21 mouse cellular contexts compared by ENCODE assay signal in the genomic region with DNA sequence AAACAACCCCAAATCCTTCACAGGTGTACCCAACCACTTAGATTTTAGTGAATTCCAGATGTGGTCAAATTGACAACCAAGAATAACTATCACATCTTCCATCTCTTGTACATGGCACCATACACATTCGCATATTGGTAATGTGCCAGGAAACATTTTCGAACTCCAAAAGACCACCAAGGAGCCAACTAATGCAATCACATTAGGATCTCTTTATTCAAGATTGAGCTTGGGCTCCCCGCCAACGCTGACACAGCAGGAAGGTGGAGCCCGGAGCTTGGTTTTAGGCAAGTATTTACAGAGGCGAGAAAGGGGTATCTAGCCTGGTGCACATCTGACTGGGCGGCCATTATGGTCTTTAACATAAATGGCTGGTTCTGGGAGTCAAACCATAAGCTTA.
DNase-seq lines count a peak whose midpoint lies in the region; ATAC-seq and TF ChIP-seq lines count a peak whose summit lies in the region.
"Had no signal": no experiment of that assay in that cellular context is flagged by ENCODE, and none has a peak within 500 bp of the region (broad histone marks: within the 10 kb centered on the region; RNA-seq: fewer than 3 reads in every experiment).

No protein-coding gene starts in this region.

- peak; percentile 34 to 44 for DNase-seq in cerebellum, postnatal 10 days
- no peak for DNase-seq in cerebellum, adult 9-11 months
- peak; percentile 38 for DNase-seq in hindbrain, postnatal 0 days (ENCODE audit: low spot score)
- peak; percentile 17 for DNase-seq in midbrain, embryonic 11.5 days (ENCODE audit: low spot score, missing footprints)
- peak; percentile 73 for DNase-seq in brain, embryonic 14.5 days (ENCODE audit: low read depth)
- DNase-seq: adrenal gland, adult 2 months; adrenal gland, postnatal 36 days; cerebellum, adult 11 months; cerebellum, adult 8-10 months; cerebellum, postnatal 36 days; gastrocnemius, postnatal 25 days; heart, postnatal 36 days had no signal

- no peaks in the 10 kb centered on the region for H3K27me3 ChIP-seq in hindbrain, postnatal 0 days (ENCODE audit: insufficient read depth, low read length)
- H3K27me3 ChIP-seq in hindbrain, embryonic 12.5 days = no peaks in the 10 kb centered on the region
- no peaks in the 10 kb centered on the region for H3K27me3 ChIP-seq in midbrain, embryonic 11.5 days (ENCODE audit: control insufficient read depth, insufficient read depth, low read length)
- H3K27me3 ChIP-seq in midbrain, embryonic 16.5 days (ENCODE audit: control insufficient read depth, insufficient read depth, low read depth, low read length) = no peaks in the 10 kb centered on the region
- H3K27me3 ChIP-seq: heart, embryonic 12.5 days had no signal

- no peak overlapping the region for H3K4me2 ChIP-seq in hindbrain, postnatal 0 days (ENCODE audit: low read depth, low read length)
- no peak overlapping the region for H3K4me2 ChIP-seq in hindbrain, embryonic 12.5 days (replicated peaks)
- H3K4me2 ChIP-seq in midbrain, embryonic 11.5 days = no peak overlapping the region
- no peak overlapping the region for H3K4me2 ChIP-seq in midbrain, embryonic 16.5 days (ENCODE audit: low read length)
- H3K4me2 ChIP-seq: embryonic facial prominence, embryonic 15.5 days; heart, embryonic 12.5 days had no signal

- no peaks in the 10 kb centered on the region for H3K36me3 ChIP-seq in hindbrain, postnatal 0 days (ENCODE audit: insufficient read depth, low read length)
- H3K36me3 ChIP-seq in hindbrain, embryonic 12.5 days = no peaks in the 10 kb centered on the region
- no peaks in the 10 kb centered on the region for H3K36me3 ChIP-seq in midbrain, embryonic 11.5 days (ENCODE audit: control insufficient read depth, insufficient read depth, low read length)
- no peaks in the 10 kb centered on the region for H3K36me3 ChIP-seq in midbrain, embryonic 16.5 days (ENCODE audit: control insufficient read depth, insufficient read depth, low read length)
- H3K36me3 ChIP-seq: embryonic facial prominence, embryonic 15.5 days; forebrain, embryonic 10.5 days; heart, embryonic 12.5 days had no signal

- TF ChIP-seq POLR2A in brain, embryonic 14.5 days (IDR thresholded peaks at IDR 0.05; ENCODE audit: borderline replicate concordance, extremely low read depth, insufficient read depth, insufficient read length, poor library complexity, severe bottlenecking) = no peak

- no peak for TF ChIP-seq CTCF in hindbrain, postnatal 0 days (IDR thresholded peaks at IDR 0.05; ENCODE audit: low read depth)
- no peak for TF ChIP-seq CTCF in brain, embryonic 14.5 days (IDR thresholded peaks at IDR 0.05; ENCODE audit: borderline replicate concordance, extremely low read depth, insufficient read depth, insufficient read length)

- 45% methylated on average over 7 of the region's 7 CpGs for WGBS in hindbrain, postnatal 0 days
- WGBS in hindbrain, embryonic 12.5 days = 77% methylated on average over 7 of the region's 7 CpGs
- WGBS in midbrain, embryonic 11.5 days = 85% methylated on average over 7 of the region's 7 CpGs
- WGBS in midbrain, embryonic 16.5 days = 75% methylated on average over 7 of the region's 7 CpGs

- H3K9me3 ChIP-seq in hindbrain, postnatal 0 days (ENCODE audit: low read length) = no peaks in the 10 kb centered on the region
- no peaks in the 10 kb centered on the region for H3K9me3 ChIP-seq in hindbrain, embryonic 12.5 days (replicated peaks)
- no peaks in the 10 kb centered on the region for H3K9me3 ChIP-seq in midbrain, embryonic 11.5 days (ENCODE audit: control insufficient read depth, low read length)
- no peaks in the 10 kb centered on the region for H3K9me3 ChIP-seq in midbrain, embryonic 16.5 days (replicated peaks; ENCODE audit: control insufficient read depth, low read length, poor library complexity, severe bottlenecking)
- H3K9me3 ChIP-seq: embryonic facial prominence, embryonic 15.5 days; forebrain, embryonic 10.5 days; heart, embryonic 12.5 days had no signal

- H3K9ac ChIP-seq in hindbrain, postnatal 0 days (replicated peaks; ENCODE audit: low read length) = no peak overlapping the region
- no peak overlapping the region for H3K9ac ChIP-seq in hindbrain, embryonic 12.5 days
- H3K9ac ChIP-seq in midbrain, embryonic 11.5 days (ENCODE audit: low read length) = no peak overlapping the region
- H3K9ac ChIP-seq in midbrain, embryonic 16.5 days (ENCODE audit: low read depth, low read length) = no peak overlapping the region
- H3K9ac ChIP-seq: embryonic facial prominence, embryonic 15.5 days; heart, embryonic 12.5 days had no signal

- H3K27ac ChIP-seq in hindbrain, postnatal 0 days = no peak overlapping the region
- no peak overlapping the region for H3K27ac ChIP-seq in hindbrain, embryonic 12.5 days
- no peak overlapping the region for H3K27ac ChIP-seq in midbrain, embryonic 11.5 days (ENCODE audit: low read depth, low read length)
- H3K27ac ChIP-seq in midbrain, embryonic 16.5 days (ENCODE audit: low read length) = no peak overlapping the region
- H3K27ac ChIP-seq: embryonic facial prominence, embryonic 15.5 days; forebrain, embryonic 10.5 days had no signal

- no peaks in the 10 kb centered on the region for H3K4me1 ChIP-seq in hindbrain, postnatal 0 days (ENCODE audit: insufficient read depth, low read length)
- H3K4me1 ChIP-seq in hindbrain, embryonic 12.5 days = no peaks in the 10 kb centered on the region
- H3K4me1 ChIP-seq in midbrain, embryonic 11.5 days (ENCODE audit: control insufficient read depth, insufficient read depth, low read length) = no peaks in the 10 kb centered on the region
- H3K4me1 ChIP-seq in midbrain, embryonic 16.5 days (ENCODE audit: control insufficient read depth, insufficient read depth, low read length) = no peaks in the 10 kb centered on the region
- H3K4me1 ChIP-seq: forebrain, embryonic 10.5 days; heart, embryonic 12.5 days had no signal

- ATAC-seq in hindbrain, postnatal 0 days = no peak
- ATAC-seq in hindbrain, embryonic 12.5 days (ENCODE audit: low FRiP score) = no peak
- ATAC-seq in midbrain, embryonic 11.5 days (ENCODE audit: low FRiP score) = no peak
- no peak for ATAC-seq in midbrain, embryonic 16.5 days
- ATAC-seq: activated CD4-positive, CD25-positive, alpha-beta regulatory T cell, adult 4 months; forebrain, embryonic 16.5 days; hindbrain, embryonic 16.5 days had no signal

- H3K4me3 ChIP-seq in hindbrain, postnatal 0 days (ENCODE audit: low read length) = no peak overlapping the region
- no peak overlapping the region for H3K4me3 ChIP-seq in hindbrain, embryonic 12.5 days
- no peak overlapping the region for H3K4me3 ChIP-seq in midbrain, embryonic 11.5 days (ENCODE audit: low read depth, low read length)
- H3K4me3 ChIP-seq in midbrain, embryonic 16.5 days (ENCODE audit: low read depth, low read length) = no peak overlapping the region
- H3K4me3 ChIP-seq: embryonic facial prominence, embryonic 15.5 days; erythroblast, embryonic 14.5 days; forebrain, embryonic 10.5 days; heart, embryonic 12.5 days had no signal
